Comparison of ENCODE assay signal across 8 mouse cellular contexts in the genomic region with DNA sequence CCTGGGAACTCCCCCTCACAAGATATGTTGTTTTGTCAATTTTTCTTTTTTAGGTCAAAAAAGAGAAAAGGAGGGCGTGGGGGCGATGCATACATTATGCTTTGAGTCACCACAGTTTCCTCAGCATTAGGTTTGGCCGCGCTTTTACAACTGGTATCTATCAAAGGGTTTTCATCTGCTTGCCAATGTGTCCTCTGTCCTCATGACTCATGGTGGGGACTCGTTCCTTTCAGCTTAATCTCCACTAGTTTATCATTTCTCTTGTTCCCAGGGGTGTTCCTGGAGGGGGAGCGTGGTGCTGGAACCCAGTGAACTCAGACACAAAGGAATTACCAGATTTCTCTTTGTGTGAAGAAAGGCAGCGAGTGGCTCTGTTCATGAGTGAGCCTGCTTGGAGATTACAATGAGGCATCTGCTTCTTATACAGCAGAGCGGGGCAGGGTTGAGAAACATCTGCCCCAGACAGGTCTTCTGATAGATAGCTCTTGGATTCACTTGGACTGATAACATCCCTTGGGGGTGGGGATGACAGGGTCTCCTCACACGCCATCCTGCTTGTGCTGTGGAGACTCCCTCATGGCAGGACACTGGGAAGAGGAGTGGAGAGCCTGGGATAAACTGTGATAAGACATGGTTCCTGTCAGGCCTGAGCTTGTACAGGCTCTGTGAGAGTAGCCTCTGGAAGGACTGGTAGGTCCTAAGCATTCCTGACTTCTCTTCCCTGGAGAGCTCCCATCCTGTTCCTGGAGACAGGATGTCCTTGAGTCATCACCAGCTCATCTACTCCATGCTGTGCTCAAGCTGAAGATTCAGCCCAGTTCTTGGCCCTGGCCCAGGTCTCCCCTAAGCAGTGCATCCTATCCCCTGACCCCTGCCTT.
DNase-seq lines count a peak whose midpoint lies in the region; ATAC-seq lines count a peak whose summit lies in the region.

No protein-coding gene starts in this region.

- 75% methylated on average over 9 of the region's 9 CpGs for WGBS in kidney, embryonic 16.5 days
- WGBS in liver, embryonic 12.5 days (ENCODE audit: insufficient replicate concordance) = 58% methylated on average over 9 of the region's 9 CpGs
- WGBS in forebrain, embryonic 16.5 days = 81% methylated on average over 9 of the region's 9 CpGs

- no peaks in the 10 kb centered on the region for H3K36me3 ChIP-seq in kidney, embryonic 16.5 days (ENCODE audit: insufficient read depth, low read length)
- H3K36me3 ChIP-seq in liver, embryonic 12.5 days = no peaks in the 10 kb centered on the region
- no peaks in the 10 kb centered on the region for H3K36me3 ChIP-seq in forebrain, embryonic 16.5 days (ENCODE audit: control insufficient read depth, insufficient read depth)

- no peak overlapping the region for H3K4me3 ChIP-seq in kidney, embryonic 16.5 days (ENCODE audit: low read length)
- no peak overlapping the region for H3K4me3 ChIP-seq in liver, embryonic 12.5 days
- no peak overlapping the region for H3K4me3 ChIP-seq in forebrain, embryonic 16.5 days (replicated peaks; ENCODE audit: low read length)

- no peaks in the 10 kb centered on the region for H3K27me3 ChIP-seq in kidney, embryonic 16.5 days (ENCODE audit: insufficient read depth, low read length)
- no peaks in the 10 kb centered on the region for H3K27me3 ChIP-seq in liver, embryonic 12.5 days (replicated peaks)
- no peaks in the 10 kb centered on the region for H3K27me3 ChIP-seq in forebrain, embryonic 16.5 days (replicated peaks; ENCODE audit: control insufficient read depth, insufficient read depth, low read length)

- no peak for DNase-seq in kidney, postnatal 14 days
- peak; percentile 80 for DNase-seq in MN1 (ENCODE audit: low spot score)
- peak; percentile 30 to 55 for DNase-seq in heart, adult 18-20 months
- DNase-seq in ovary, postnatal 14 days (ENCODE audit: low spot score) = no peak

- H3K9ac ChIP-seq in kidney, embryonic 16.5 days (replicated peaks; ENCODE audit: low read length) = no peak overlapping the region
- no peak overlapping the region for H3K9ac ChIP-seq in liver, embryonic 12.5 days
- H3K9ac ChIP-seq in forebrain, embryonic 16.5 days (replicated peaks; ENCODE audit: low read depth, low read length) = no peak overlapping the region

- peak; percentile 39; the same call in 1 of the 2 replicates for ATAC-seq in kidney, embryonic 16.5 days (ENCODE audit: low FRiP score, low TSS enrichment)
- ATAC-seq in liver, embryonic 12.5 days = peak; percentile 51
- no peak for ATAC-seq in activated CD4-positive, CD25-positive, alpha-beta regulatory T cell, adult 4 months
- ATAC-seq in forebrain, embryonic 16.5 days = no peak

- H3K4me1 ChIP-seq in kidney, embryonic 16.5 days (ENCODE audit: insufficient read depth, low read length) = 0 out of 2 replicates have a peak, but pooled peaks cover 5% of the 10 kb centered on the region
- no peaks in the 10 kb centered on the region for H3K4me1 ChIP-seq in liver, embryonic 12.5 days
- H3K4me1 ChIP-seq in forebrain, embryonic 16.5 days (replicated peaks; ENCODE audit: control insufficient read depth, insufficient read depth, low read length) = no peaks in the 10 kb centered on the region

- H3K27ac ChIP-seq in kidney, embryonic 16.5 days (ENCODE audit: low read length) = no peak overlapping the region
- peak overlapping the region; percentile 40; the same call in 1 of the 2 replicates for H3K27ac ChIP-seq in liver, embryonic 12.5 days
- H3K27ac ChIP-seq in forebrain, embryonic 16.5 days (ENCODE audit: low read length) = no peak overlapping the region

- no peaks in the 10 kb centered on the region for H3K9me3 ChIP-seq in kidney, embryonic 16.5 days (ENCODE audit: low read length)
- no peaks in the 10 kb centered on the region for H3K9me3 ChIP-seq in liver, embryonic 12.5 days (replicated peaks)
- H3K9me3 ChIP-seq in forebrain, embryonic 16.5 days (ENCODE audit: control insufficient read depth, low read length) = no peaks in the 10 kb centered on the region

- H3K4me2 ChIP-seq in kidney, embryonic 16.5 days (replicated peaks; ENCODE audit: low read depth, low read length) = no peak overlapping the region
- no peak overlapping the region for H3K4me2 ChIP-seq in liver, embryonic 12.5 days
- no peak overlapping the region for H3K4me2 ChIP-seq in forebrain, embryonic 16.5 days (ENCODE audit: low read length)

Comparison
In these comparisons a context has a peak if more than half of its experiments do, and no peak if none do; other contexts are left out.
1. ATAC-seq: peak in kidney, embryonic 16.5 days (single experiment) and liver, embryonic 12.5 days (single experiment); none in activated CD4-positive, CD25-positive, alpha-beta regulatory T cell, adult 4 months (single experiment) and forebrain, embryonic 16.5 days (single experiment).
2. DNase-seq: peak in MN1 (single experiment) and heart, adult 18-20 months (2 of 2); none in kidney, postnatal 14 days (single experiment) and ovary, postnatal 14 days (single experiment).